Mouse (Mus musculus): ENCODE data around the gene Ugt8a.

GRCm38 (mm10) chr3:125935796-125936195 is 2.6 kb downstream of the Ugt8a start:
- TF ChIP-seq CTCF (IDR thresholded peaks at IDR 0.05; ENCODE audit: insufficient read depth, low read length) (no peak), POLR2A (IDR thresholded peaks at IDR 0.05; ENCODE audit: borderline replicate concordance, extremely low read depth, low read depth, low read length) (no peak)

All from lung, adult 2 months (tissue).